Mouse (Mus musculus) inflammation-experienced regulatory T-cells, adult 6 months (primary cell): ENCODE measurements around the gene Hap1. TPM values are rescaled to one million over a fixed set of nuclear protein-coding genes. Genes with fewer than 3 reads are reported as not detected.
A peak's percentile ranks its signal among the peaks of the same experiment; 100 is the strongest.
"Not testable (repeated sequence)": the region's sequence is repeated elsewhere in the genome, so short reads cannot be mapped to it uniquely, and the experiment has no call there.

Experiments used
- ATAC-seq: one replicate; pipeline ENCODE4 v1.8.0; 2017
- polyA plus RNA-seq, 3 experiments: library from polyadenylated mRNA; unstranded; fragments of 100-300 nt; shearing (Covaris generic); gene quantifications; one replicate each; pipeline ENCODE4 v1.2.1; 2017

Gene Hap1
- polyA plus RNA-seq, 3 experiments from 2014 or later = 0.55 to 1.1 (median 0.70) TPM

- ATAC-seq = no peak
Observed at GRCm38 (mm10) chr11:100317826-100318380, 38.0 kb downstream of the Hap1 start.

DNA sequence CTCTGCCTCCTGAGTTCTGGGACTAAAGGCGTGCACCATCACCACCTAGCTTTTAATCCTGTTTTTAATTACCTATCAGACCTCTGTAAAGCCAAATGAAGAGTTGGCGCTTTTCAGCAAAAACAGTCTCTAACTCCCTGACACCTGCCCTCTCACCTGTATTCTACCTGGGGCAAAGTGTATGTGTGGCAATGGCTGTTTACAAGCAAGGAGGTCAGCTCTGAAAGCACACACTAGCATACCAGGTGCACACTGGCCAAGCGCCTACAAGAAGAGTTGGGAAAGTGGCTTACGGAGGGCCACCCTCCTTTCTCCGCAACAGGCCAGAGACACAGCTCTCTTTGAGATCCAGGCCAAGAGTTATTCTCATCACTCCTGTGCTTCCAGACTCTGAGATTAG is 40.5 kb downstream of the Hap1 start:
- no peak for ATAC-seq

DNA sequence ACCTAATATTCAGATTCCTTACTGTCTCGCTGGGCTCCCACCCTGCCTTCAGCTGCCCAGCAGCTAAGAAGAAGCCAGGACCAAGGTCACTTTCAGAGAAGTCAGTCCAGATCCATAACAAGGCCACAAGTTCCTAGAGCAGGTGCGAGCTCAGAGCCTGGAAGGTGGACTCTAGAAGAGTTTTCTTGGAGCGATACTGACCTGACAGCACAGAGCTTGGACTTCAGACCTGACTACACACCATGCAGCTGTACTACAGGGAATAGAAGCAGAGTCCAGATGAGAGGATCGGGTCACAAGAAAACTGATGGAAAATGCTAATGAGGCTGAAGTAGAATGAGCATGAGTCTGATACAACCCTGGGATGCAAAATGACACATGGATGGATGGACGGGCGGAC is 42.5 kb downstream of the Hap1 start:
- no peak for ATAC-seq

- no peak for ATAC-seq
Observed at GRCm38 (mm10) chr11:100312096-100312679, 43.7 kb downstream of the Hap1 start.

GRCm38 (mm10) chr11:100311656-100312055 is 44.3 kb downstream of the Hap1 start:
- no peak for ATAC-seq

DNA sequence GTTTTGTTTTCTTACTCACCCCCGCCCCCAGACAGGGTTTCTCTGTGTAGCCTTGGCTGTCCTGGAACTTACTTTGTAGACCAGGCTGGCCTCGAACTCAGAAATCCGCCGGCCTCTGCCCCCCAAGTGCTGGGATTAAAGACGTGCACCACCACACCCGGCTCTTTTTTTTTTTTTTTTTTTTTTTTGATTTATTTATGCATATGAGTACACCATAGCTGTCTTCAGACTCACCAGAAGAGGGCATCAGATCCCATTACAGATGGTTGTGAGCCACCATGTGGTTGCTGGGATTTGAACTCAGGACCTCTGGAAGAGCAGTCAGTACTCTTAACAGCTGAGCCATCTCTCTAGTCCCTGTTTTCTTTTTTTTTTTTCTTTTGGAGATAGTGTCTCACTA is 47.3 kb downstream of the Hap1 start:
- ATAC-seq = not testable (repeated sequence)

DNA sequence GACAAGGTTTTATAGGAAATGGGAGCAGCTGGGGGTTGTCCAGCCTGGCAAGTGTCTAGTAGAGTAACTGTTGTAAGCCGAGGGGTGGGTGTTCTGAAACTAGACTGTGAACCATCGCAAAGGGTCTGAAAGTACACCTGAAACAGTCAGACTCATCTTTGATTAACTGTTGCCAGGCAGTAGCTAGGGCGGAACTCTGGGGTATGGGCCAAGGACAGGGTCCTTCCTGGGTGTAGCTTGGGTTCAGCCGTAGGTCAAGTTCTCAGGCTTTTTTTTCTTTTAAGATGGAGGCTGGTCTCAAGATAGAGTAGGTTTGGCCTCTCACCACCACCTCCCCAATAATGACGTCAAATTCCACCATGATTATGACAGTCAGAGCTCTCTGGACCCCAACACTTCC is 48.0 kb downstream of the Hap1 start:
- ATAC-seq = no peak

GRCm38 (mm10) chr11:100301292-100301691 is 54.6 kb downstream of the Hap1 start:
- ATAC-seq = no peak

DNA sequence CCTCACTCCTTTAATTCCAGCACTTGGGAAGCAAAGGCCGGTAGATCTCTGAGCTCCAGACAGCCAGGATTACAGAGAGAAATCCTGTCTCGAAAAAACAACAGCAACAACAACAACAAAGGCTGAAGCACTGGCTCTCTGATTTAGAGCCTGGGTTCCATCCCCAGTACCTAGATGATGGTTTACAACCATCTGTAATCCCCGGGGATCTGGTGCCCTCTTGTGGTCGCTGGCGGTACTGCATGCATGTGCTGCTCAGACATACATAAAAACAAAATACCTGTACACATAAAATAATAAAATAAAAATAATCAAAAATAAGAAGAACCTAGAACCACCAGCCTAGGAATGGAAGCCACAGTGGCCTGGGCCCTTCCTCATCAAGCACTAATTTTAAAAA is 55.6 kb downstream of the Hap1 start:
- no peak for ATAC-seq

- peak; percentile 50 for ATAC-seq
Observed at GRCm38 (mm10) chr11:100298274-100299036, 57.5 kb downstream of the Hap1 start.

DNA sequence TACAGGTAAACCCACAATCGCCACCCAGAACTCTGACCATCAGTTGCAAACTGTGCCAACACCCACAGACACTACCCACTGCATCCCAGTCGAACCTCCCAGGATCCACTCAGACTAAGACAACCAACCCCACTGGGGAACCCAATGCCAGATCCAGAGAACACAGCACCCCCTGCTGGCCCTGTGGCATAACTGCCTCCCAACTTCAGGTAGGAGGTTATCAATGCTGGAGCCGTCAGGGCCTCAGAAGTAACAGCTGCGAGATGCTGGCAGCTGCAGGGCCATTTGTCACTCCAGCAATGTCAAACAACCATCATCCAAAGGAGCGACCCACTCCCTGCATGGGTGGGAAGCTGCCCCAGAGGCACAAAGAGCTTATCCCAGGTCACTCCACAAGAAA is 58.1 kb downstream of the Hap1 start:
- ATAC-seq = no peak

Other genes with a start within 250 kb of the Hap1 start
- not detected for gene Krt13, start 234.6 kb downstream of the Hap1 start, polyA plus RNA-seq
- not detected for gene Krt15, start 220.2 kb downstream of the Hap1 start, polyA plus RNA-seq
- not detected for gene Krt19, start 207.5 kb downstream of the Hap1 start, polyA plus RNA-seq
- not detected for gene Krt9, start 162.9 kb downstream of the Hap1 start, polyA plus RNA-seq
- gene Krt14, start 148.6 kb downstream of the Hap1 start, polyA plus RNA-seq = not detected
- gene Krt16, start 107.2 kb downstream of the Hap1 start, polyA plus RNA-seq = not detected
- gene Krt17, start 95.1 kb downstream of the Hap1 start, polyA plus RNA-seq = 1 to 10 TPM; 1.8 to 4.5 (median 2.1) TPM
- not detected for gene Krt42, start 86.3 kb downstream of the Hap1 start, polyA plus RNA-seq
- 1,000 to 10,000 TPM; 1,938 to 3,125 (median 2,500) TPM for gene Eif1, start 36.2 kb downstream of the Hap1 start, polyA plus RNA-seq
- not detected for gene Gast, start 21.7 kb downstream of the Hap1 start, polyA plus RNA-seq
- gene Jup, start 41.6 kb upstream of the Hap1 start, polyA plus RNA-seq = 1 to 10 TPM in 1 of 3 experiments, under 1 TPM in 1, not detected in 1; 0.36 to 1.4 TPM
- gene P3h4, start 58.7 kb upstream of the Hap1 start, polyA plus RNA-seq = under 1 TPM in 1 of 3 experiments, not detected in 2; 0.92 TPM
- gene Fkbp10, start 59.6 kb upstream of the Hap1 start, polyA plus RNA-seq = 1 to 10 TPM in 1 of 3 experiments, not detected in 2; 2.9 TPM
- 100 to 1,000 TPM; 124 to 134 (median 127) TPM for gene Nt5c3b, start 85.7 kb upstream of the Hap1 start, polyA plus RNA-seq
- gene Klhl10, start 85.8 kb upstream of the Hap1 start, polyA plus RNA-seq = under 1 TPM in 2 of 3 experiments, not detected in 1; 0.41 to 0.47 TPM
- 1 to 10 TPM; 2.2 to 2.4 (median 2.3) TPM for gene Klhl11, start 116.6 kb upstream of the Hap1 start, polyA plus RNA-seq
- 10 to 100 TPM; 72.3 to 78.0 (median 76.2) TPM for gene Acly, start 171.9 kb upstream of the Hap1 start, polyA plus RNA-seq
- under 1 TPM in 2 of 3 experiments, not detected in 1; 0.15 to 0.21 TPM for gene Ttc25, start 189.5 kb upstream of the Hap1 start, polyA plus RNA-seq
- gene Cnp, start 218.8 kb upstream of the Hap1 start, polyA plus RNA-seq = 100 to 1,000 TPM; 159 to 192 (median 165) TPM